Mouse (Mus musculus): Measurements from ENCODE around the gene Oas1g.

DNA sequence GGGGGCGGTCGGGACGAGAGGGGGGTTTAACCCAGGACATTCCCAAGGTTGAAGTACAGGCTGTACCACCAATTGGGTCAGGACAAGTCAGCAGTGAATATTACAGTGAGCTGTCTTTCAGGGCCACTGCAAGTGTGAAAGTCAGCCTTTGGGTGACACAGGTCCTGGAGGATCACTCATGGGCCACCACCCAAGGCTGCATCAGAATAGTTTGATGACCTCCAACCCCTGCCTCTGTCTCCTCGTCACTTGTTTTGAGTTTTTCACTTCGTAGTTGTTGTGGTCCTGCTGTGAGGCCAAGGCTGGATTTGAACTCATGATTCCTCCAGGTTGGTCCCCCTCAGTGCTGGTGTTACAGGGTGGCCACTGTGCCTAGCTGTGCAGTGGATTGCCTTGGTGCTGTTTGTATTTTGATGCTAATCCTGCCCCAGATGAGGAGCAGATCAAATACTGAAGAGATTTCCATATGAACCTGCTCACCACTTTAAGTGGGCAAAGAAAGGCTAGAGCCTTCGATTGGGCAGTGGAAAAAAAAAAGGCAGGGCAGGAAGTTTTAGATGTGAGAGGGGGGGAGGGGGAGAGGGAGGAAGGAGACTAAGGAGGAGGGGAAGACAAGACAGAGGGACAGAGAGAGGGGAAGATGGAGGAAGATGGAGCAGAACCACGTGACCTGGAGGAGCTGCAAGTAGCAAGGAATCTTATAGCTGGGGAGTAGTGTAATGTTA is 20.9 kb upstream of the Oas1g start:
- no peak for TF ChIP-seq CTCF (IDR thresholded peaks at IDR 0.05; ENCODE audit: control insufficient read depth, insufficient read depth, low read length)
- no peak for TF ChIP-seq POLR2A (IDR thresholded peaks at IDR 0.05; ENCODE audit: borderline replicate concordance, control insufficient read depth, low read depth, low read length)
